Mouse (Mus musculus) C2C12 (cell line): ENCODE data around the gene Gm6685.

Experiments used
- CEBPB ChIP-seq: IDR thresholded peaks from one replicate; pipeline ENCODE4 v1.6.1; 2011; ENCODE audit warnings: low read depth, mild to moderate bottlenecking, control low read depth, moderate library complexity
- CTCF ChIP-seq: IDR thresholded peaks from one replicate; pipeline ENCODE4 v1.5.1; 2011; ENCODE audit not compliant: control insufficient read depth, insufficient read depth, insufficient read length
- FOSL1 ChIP-seq: IDR thresholded peaks from one replicate; pipeline ENCODE4 v1.8.0; 2011; ENCODE audit warnings: mild to moderate bottlenecking, low read length; ENCODE audit not compliant: poor library complexity, insufficient read depth, severe bottlenecking
- MAX ChIP-seq: IDR thresholded peaks from one replicate; pipeline ENCODE4 v1.6.1; 2011; ENCODE audit warnings: mild to moderate bottlenecking, control low read depth
- MYOD1 ChIP-seq: IDR thresholded peaks from one replicate; pipeline ENCODE4 v1.6.1; 2011; ENCODE audit warnings: low read depth; ENCODE audit not compliant: control insufficient read depth, insufficient read length
- MYOG ChIP-seq: IDR thresholded peaks from one replicate; pipeline ENCODE4 v1.6.1; 2011; ENCODE audit not compliant: control insufficient read depth, insufficient read length; ENCODE audit errors: extremely low read depth
- USF1 ChIP-seq: IDR thresholded peaks from one replicate; pipeline ENCODE4 v1.6.1; 2011; ENCODE audit warnings: low read depth, mild to moderate bottlenecking, control low read depth, moderate library complexity

DNA sequence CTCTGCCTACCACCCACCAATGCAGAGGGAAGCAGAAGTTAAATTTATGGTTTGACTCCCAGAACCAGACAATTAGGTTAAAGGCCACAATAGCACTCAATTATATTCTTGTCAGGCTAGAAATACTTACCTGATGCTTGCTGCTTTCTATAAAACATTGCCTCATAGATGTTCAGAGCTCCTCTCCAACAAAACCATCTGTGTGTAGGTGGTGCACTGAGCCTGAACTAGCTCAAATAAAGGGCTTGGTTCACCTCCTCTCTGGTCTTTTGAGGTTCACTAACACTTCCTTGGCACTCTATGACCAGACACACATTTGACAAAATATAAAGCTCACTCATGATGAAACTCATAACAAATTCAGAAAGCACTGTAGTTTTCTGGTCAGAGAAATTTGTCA, 36.2 kb upstream of the Gm6685 start:
- TF ChIP-seq CTCF: no peak
- no peak for TF ChIP-seq USF1
- no peak for TF ChIP-seq FOSL1
- TF ChIP-seq MYOG: no peak
- TF ChIP-seq CEBPB: no peak
- TF ChIP-seq MYOD1: no peak
- no peak for TF ChIP-seq MAX
